Mouse (Mus musculus): ENCODE results near the gene Parvb. TPM values are rescaled to one million over a fixed set of nuclear protein-coding genes. Genes with fewer than 3 reads are reported as not detected.

Gene Parvb
- polyA plus RNA-seq, 1 experiment from 2014 or later = 13.5 TPM

DNA sequence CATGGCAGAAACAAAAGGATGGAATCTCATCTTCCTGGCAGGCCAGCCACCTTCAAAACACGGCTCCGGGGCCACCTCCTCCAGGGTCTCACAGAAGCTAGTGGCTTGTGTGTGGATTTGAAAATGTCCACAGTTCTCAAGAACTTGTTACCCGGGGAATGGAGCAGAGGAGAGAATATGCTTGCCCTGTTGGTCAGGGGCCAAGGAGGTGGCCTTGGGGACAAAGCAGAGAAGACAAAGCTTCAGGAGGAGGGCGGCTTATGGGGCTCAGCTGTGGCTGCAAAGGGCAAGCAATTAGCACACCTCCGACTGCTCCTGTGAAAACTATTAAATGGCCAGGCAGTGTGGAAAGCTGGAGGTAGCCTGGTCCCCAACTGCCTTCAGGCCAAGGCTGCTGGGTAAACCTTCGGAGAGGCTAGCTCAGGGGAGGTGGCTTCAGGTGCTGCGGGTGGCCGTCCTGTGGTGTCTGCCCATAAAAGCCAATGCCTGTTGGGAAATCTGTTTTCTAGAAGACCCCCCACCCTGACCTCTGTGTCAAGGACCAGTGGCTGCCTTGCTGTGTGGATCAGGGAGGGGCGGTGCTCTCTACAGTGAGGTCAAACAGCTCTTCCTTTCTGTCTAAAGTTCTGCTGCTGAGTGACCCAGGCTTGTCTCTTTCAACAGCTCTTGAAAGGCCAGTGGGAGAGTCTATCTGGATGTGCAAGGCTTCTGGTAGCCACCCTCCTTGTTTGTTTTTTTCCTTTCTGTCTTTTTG is 26.9 kb downstream of the Parvb start:
- ATAC-seq (replicated peaks; ENCODE audit: insufficient number of reproducible peaks, insufficient read depth, low FRiP score, low read depth) = no peak
- Histone ChIP-seq H3K9ac (no peak overlapping the region), H3K4me3 (no peak overlapping the region), H3K27me3 (no peaks in the 10 kb centered on the region), H3K36me3 (no peaks in the 10 kb centered on the region), H3K9me3 (replicated peaks) (no peaks in the 10 kb centered on the region), H3K4me2 (no peak overlapping the region), H3K4me1 (replicated peaks) (peaks cover 62% of the 10 kb centered on the region), H3K27ac (no peak overlapping the region)
- WGBS = 76% methylated on average over 9 of the region's 9 CpGs

DNA sequence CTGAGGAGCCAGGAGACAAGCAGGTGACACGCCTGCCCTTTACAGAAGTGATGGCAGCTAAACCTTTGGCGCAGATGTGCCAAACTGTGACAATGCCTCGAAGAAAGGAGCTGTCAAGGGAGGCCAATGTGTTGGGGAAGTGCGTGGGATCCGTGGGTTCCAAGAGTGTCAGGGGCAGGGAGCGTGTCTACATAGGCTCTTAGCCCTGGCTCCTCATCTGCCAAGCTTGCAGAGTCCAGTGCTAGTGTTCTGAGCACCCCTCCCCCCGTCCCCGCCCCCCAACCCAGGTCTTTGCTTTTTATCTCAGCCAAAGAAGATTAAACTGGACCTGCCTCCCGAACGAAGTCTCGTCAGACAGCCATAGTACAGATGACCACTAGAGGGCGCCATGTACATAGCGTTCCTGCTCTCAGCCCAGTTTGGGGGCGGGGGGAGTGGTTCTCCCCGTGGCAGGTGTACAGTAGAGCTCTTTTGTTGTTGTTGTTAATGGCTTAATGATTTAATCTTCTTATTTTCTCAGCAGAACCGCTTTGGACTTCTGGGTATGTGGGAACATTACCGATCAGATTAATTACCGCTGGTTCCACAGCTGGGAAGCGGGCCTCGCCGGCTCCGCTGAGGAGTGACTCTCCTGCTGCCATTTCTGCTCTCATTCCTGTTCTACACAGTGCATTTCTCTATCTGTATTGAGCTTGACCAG is 28.4 kb downstream of the Parvb start:
- no peak overlapping the region for H3K4me3 ChIP-seq
- H3K9me3 ChIP-seq (replicated peaks) = no peaks in the 10 kb centered on the region
- WGBS = 34% methylated on average over 22 of the region's 22 CpGs
- H3K9ac ChIP-seq = no peak overlapping the region
- no peak; the same call in 1 of the 2 replicates for ATAC-seq (replicated peaks; ENCODE audit: insufficient number of reproducible peaks, insufficient read depth, low FRiP score, low read depth)
- H3K27ac ChIP-seq = no peak overlapping the region
- no peak overlapping the region for H3K4me2 ChIP-seq
- no peaks in the 10 kb centered on the region for H3K27me3 ChIP-seq
- H3K4me1 ChIP-seq (replicated peaks) = peaks cover 52% of the 10 kb centered on the region
- H3K36me3 ChIP-seq = no peaks in the 10 kb centered on the region

- 88% methylated on average over 6 of the region's 6 CpGs for WGBS
- H3K36me3 ChIP-seq = no peaks in the 10 kb centered on the region
- no peak overlapping the region for H3K27ac ChIP-seq
- no peak overlapping the region for H3K4me3 ChIP-seq
- H3K4me2 ChIP-seq = no peak overlapping the region
- no peak overlapping the region for H3K9ac ChIP-seq
- H3K27me3 ChIP-seq = no peaks in the 10 kb centered on the region
- H3K9me3 ChIP-seq (replicated peaks) = no peaks in the 10 kb centered on the region
- no peak for ATAC-seq (replicated peaks; ENCODE audit: insufficient number of reproducible peaks, insufficient read depth, low FRiP score, low read depth)
- H3K4me1 ChIP-seq (replicated peaks) = peaks cover 45% of the 10 kb centered on the region
Observed at GRCm38 (mm10) chr15:84262630-84263029, 30.8 kb downstream of the Parvb start.

DNA sequence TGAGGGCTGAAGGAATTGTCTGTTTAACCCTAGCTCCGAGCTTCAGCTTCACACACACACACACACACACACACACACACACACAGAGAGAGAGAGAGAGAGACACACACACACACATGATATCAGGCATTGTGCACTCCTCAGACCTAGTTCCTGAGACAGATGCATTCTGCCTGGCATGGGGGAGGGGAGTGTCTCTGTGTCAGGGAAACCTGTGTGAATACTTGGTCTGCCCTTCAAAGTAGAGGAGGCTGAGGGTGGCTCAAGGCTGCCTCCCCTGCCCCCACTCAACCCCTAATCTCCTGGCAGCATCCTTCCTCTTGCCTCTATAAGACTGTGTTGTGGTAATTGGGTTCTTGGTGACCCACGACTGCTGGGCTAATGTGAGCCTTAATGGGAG is 31.7 kb downstream of the Parvb start:
- Histone ChIP-seq H3K9ac (no peak overlapping the region), H3K27ac (no peak overlapping the region), H3K9me3 (replicated peaks) (no peaks in the 10 kb centered on the region), H3K27me3 (no peaks in the 10 kb centered on the region), H3K4me2 (no peak overlapping the region), H3K36me3 (no peaks in the 10 kb centered on the region), H3K4me1 (replicated peaks) (peaks cover 36% of the 10 kb centered on the region), H3K4me3 (no peak overlapping the region)
- WGBS = 18% methylated on average over 2 of the region's 2 CpGs
- ATAC-seq (replicated peaks; ENCODE audit: insufficient number of reproducible peaks, insufficient read depth, low FRiP score, low read depth) = no peak

- H3K36me3 ChIP-seq = no peaks in the 10 kb centered on the region
- no peaks in the 10 kb centered on the region for H3K9me3 ChIP-seq (replicated peaks)
- H3K27me3 ChIP-seq = no peaks in the 10 kb centered on the region
- H3K4me1 ChIP-seq (replicated peaks) = peaks cover 39% of the 10 kb centered on the region
- ATAC-seq (replicated peaks; ENCODE audit: insufficient number of reproducible peaks, insufficient read depth, low FRiP score, low read depth) = no peak
- H3K4me3 ChIP-seq = no peak overlapping the region
- H3K4me2 ChIP-seq = no peak overlapping the region
- no peak overlapping the region for H3K9ac ChIP-seq
- WGBS = 72% methylated on average over 11 of the region's 11 CpGs
- H3K27ac ChIP-seq = no peak overlapping the region
Observed at GRCm38 (mm10) chr15:84265141-84265540, 33.3 kb downstream of the Parvb start.

DNA sequence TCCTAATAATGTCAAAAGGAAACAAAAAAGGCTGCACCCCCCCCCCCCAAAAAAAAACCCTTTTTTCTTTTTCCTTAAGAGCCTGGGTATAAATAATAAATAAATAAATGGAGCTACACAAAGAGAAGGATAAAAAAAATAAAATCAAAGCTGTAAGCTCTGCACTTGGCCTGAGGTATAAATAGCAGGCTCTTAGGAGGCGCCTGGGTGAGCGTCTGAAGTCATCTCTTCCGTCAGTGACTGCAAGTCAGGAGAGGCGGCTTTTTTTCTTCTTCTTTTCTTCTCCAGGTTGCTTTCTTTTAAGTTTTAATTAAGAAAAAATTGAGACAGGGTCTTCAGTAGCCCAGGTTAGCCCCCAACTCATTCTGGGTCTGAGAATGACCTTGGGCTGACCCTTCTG is 34.4 kb downstream of the Parvb start:
- no peak for ATAC-seq (replicated peaks; ENCODE audit: insufficient number of reproducible peaks, insufficient read depth, low FRiP score, low read depth)
- no peaks in the 10 kb centered on the region for H3K9me3 ChIP-seq (replicated peaks)
- H3K9ac ChIP-seq = no peak overlapping the region
- 41% methylated on average over 4 of the region's 4 CpGs for WGBS
- no peaks in the 10 kb centered on the region for H3K36me3 ChIP-seq
- H3K27me3 ChIP-seq = no peaks in the 10 kb centered on the region
- peak overlapping the region; percentile 79 for H3K27ac ChIP-seq
- H3K4me2 ChIP-seq = no peak overlapping the region; the same call in 1 of the 2 replicates
- H3K4me3 ChIP-seq = no peak overlapping the region
- H3K4me1 ChIP-seq (replicated peaks) = peaks cover 42% of the 10 kb centered on the region

DNA sequence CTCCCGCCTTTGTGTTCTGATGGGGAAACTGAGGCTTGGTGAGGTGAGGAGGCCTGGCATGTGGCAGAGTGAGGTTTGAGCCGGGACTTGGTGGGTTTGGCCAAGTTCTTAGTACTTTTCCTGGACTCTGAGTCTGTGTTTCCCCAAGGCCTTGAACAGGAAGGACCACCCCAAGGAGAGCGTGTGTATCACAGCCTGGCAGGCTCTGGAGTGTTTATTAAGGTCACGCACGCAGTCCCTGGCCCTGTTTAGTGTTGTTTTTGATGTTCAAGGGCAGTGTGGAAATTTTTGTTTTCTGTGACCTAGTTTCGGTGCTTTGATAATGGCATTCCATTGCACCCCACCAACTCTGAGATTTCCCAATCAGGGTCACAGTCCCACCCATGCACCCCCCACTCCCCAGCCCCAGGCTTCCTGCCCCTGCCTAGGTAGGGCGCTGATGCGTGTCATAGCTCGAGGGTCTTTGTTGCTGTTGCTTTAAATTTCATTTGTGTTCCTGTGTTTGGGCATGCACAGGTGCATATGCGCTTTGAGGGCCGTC is 35.9 kb downstream of the Parvb start:
- peaks cover 6% of the 10 kb centered on the region for H3K36me3 ChIP-seq
- no peak overlapping the region for H3K27ac ChIP-seq
- peaks cover 42% of the 10 kb centered on the region for H3K4me1 ChIP-seq (replicated peaks)
- no peak for ATAC-seq (replicated peaks; ENCODE audit: insufficient number of reproducible peaks, insufficient read depth, low FRiP score, low read depth)
- H3K9ac ChIP-seq = no peak overlapping the region
- no peak overlapping the region for H3K4me3 ChIP-seq
- H3K4me2 ChIP-seq = no peak overlapping the region
- WGBS = 87% methylated on average over 11 of the region's 11 CpGs
- no peaks in the 10 kb centered on the region for H3K27me3 ChIP-seq
- no peaks in the 10 kb centered on the region for H3K9me3 ChIP-seq (replicated peaks)

DNA sequence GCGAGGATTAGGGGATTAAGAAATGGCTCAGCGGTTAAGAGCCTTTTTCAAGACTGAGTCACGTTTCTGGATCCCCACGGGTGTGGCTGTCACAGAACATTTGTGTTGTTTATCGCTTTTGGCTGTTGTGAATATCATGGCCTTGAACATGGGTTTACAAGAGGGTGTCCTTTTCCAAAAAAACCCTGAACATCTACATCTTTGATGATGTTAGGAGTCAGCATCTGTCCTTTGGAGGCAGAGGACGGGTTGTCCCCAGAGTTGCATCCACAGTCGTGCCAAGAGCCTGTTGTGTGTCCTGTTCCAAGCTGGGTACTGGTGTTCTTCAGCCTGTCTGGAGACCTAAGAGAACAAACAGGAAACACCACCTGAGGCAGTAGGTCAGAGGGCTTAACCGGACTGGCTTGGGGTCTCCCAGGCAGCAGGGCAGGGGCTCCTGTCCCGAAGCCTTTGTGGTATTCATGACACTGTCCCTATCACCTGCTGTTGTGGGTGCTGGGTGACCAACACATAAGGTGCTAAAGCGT is 37.3 kb downstream of the Parvb start:
- Histone ChIP-seq H3K9ac (no peak overlapping the region), H3K27me3 (no peaks in the 10 kb centered on the region), H3K4me1 (replicated peaks) (peaks cover 38% of the 10 kb centered on the region), H3K4me3 (no peak overlapping the region), H3K4me2 (no peak overlapping the region), H3K36me3 (peaks cover 17% of the 10 kb centered on the region), H3K9me3 (replicated peaks) (no peaks in the 10 kb centered on the region), H3K27ac (no peak overlapping the region)
- no peak for ATAC-seq (replicated peaks; ENCODE audit: insufficient number of reproducible peaks, insufficient read depth, low FRiP score, low read depth)
- WGBS = 79% methylated on average over 10 of the region's 10 CpGs

DNA sequence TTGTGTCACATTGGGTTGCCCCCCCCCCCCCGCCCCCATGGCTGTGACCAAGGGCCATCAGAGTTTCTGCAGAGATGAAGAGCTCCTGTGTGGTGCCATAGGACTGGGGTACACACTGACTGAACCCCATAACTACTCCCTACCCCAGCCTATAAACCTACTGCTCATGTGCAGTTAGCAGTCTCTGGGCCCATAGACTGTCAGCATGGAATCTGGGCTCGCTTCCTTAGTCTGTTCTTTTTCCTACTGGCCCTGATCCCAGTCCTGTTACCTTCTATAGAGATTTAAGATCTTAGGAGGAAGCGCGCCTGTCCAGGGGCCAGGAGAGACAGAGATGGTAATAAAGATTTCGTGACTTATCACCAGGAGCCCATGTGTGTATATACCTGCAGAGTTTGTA is 38.2 kb downstream of the Parvb start:
- H3K9ac ChIP-seq = no peak overlapping the region
- no peaks in the 10 kb centered on the region for H3K27me3 ChIP-seq
- H3K9me3 ChIP-seq (replicated peaks) = no peaks in the 10 kb centered on the region
- ATAC-seq (replicated peaks; ENCODE audit: insufficient number of reproducible peaks, insufficient read depth, low FRiP score, low read depth) = no peak
- WGBS = 69% methylated on average over 5 of the region's 5 CpGs
- peaks cover 23% of the 10 kb centered on the region for H3K36me3 ChIP-seq
- H3K4me1 ChIP-seq (replicated peaks) = peaks cover 38% of the 10 kb centered on the region
- H3K4me3 ChIP-seq = no peak overlapping the region
- no peak overlapping the region for H3K4me2 ChIP-seq
- peak overlapping the region; percentile 54 for H3K27ac ChIP-seq

DNA sequence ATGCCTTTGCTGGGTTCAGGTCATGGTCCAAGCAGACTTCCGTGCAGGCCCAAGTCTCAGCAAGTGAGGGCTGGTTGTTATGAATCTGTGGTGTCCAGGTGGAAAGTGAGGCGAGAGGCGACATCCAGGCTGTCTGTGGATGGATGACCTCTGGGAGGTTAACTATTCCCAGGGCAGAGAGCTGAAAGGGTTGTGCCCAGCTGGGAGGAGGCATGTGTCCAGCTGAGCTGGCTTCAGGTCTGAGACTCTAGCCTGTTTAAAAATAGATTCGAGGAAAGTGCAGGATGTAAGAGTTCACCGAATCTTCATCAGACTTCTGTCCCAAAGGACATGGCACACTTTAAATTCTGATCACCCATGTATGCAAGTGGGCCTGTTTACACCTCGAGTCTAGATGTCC is 38.6 kb downstream of the Parvb start:
- Histone ChIP-seq H3K9me3 (replicated peaks) (no peaks in the 10 kb centered on the region), H3K4me3 (no peak overlapping the region), H3K27ac (peak overlapping the region; percentile 54), H3K4me2 (no peak overlapping the region), H3K36me3 (peaks cover 23% of the 10 kb centered on the region), H3K9ac (no peak overlapping the region), H3K27me3 (no peaks in the 10 kb centered on the region), H3K4me1 (replicated peaks) (peaks cover 33% of the 10 kb centered on the region)
- 55% methylated on average over 6 of the region's 6 CpGs for WGBS
- ATAC-seq (replicated peaks; ENCODE audit: insufficient number of reproducible peaks, insufficient read depth, low FRiP score, low read depth) = no peak

- no peak for ATAC-seq (replicated peaks; ENCODE audit: insufficient number of reproducible peaks, insufficient read depth, low FRiP score, low read depth)
- WGBS = 82% methylated on average over 4 of the region's 4 CpGs
- Histone ChIP-seq H3K4me1 (replicated peaks) (no peaks in the 10 kb centered on the region; the same call in 1 of the 2 replicates), H3K36me3 (peaks cover 38% of the 10 kb centered on the region), H3K4me2 (no peak overlapping the region), H3K27me3 (no peaks in the 10 kb centered on the region), H3K27ac (no peak overlapping the region), H3K9ac (no peak overlapping the region), H3K4me3 (no peak overlapping the region), H3K9me3 (replicated peaks) (no peaks in the 10 kb centered on the region)
Observed at GRCm38 (mm10) chr15:84276066-84276465, 44.2 kb downstream of the Parvb start.
